Mouse (Mus musculus) ES-E14 (cell line): ENCODE data around the gene Tbc1d17. TPM values are rescaled to one million over a fixed set of nuclear protein-coding genes. Genes with fewer than 3 reads are reported as not detected.
A peak's percentile ranks its signal among the peaks of the same experiment; 100 is the strongest.

Experiments
- DNase-seq: peaks from one replicate; pipeline ENCODE4 v3.0.0-alpha.2; 2013; ENCODE audit warnings: low read depth, low spot score
- H3K27ac ChIP-seq: 2 replicates; pipeline ENCODE4 v1.5.1; 2012; ENCODE audit warnings: low read depth, mild to moderate bottlenecking, low read length, moderate library complexity, mixed read lengths; ENCODE audit not compliant: poor library complexity, insufficient read depth, severe bottlenecking
- H3K36me3 ChIP-seq: 2 replicates; pipeline ENCODE4 v1.6.1; 2012; ENCODE audit warnings: mild to moderate bottlenecking, low read length, moderate library complexity, mixed read lengths; ENCODE audit not compliant: control insufficient read depth, poor library complexity, insufficient read depth, severe bottlenecking
- H3K4me1 ChIP-seq, 2 experiments: fragments of 150-350 bp in 1 of 2; sonication (generic) in 1 of 2; 2 replicates each; pipeline ENCODE4 v1.6.1; 2012; ENCODE audit warnings: low read length in 2 of 2, mild to moderate bottlenecking in 1 of 2, mixed read lengths in 1 of 2; ENCODE audit not compliant: control insufficient read depth in 2 of 2, insufficient read depth in 2 of 2, poor library complexity in 1 of 2
- H3K4me3 ChIP-seq, 2 experiments: fragments of 150-350 bp in 1 of 2; sonication (generic) in 1 of 2; 2 replicates each; pipeline ENCODE4 v1.5.1; 2012; ENCODE audit warnings: low read length in 2 of 2, low read depth in 1 of 2, mild to moderate bottlenecking in 1 of 2, mixed read lengths in 1 of 2; ENCODE audit not compliant: insufficient read depth in 1 of 2, poor library complexity in 1 of 2, severe bottlenecking in 1 of 2
- H3K9ac ChIP-seq: 2 replicates; pipeline ENCODE4 v1.6.1; 2012; ENCODE audit warnings: low read depth, mild to moderate bottlenecking, low read length, mixed read lengths; ENCODE audit not compliant: poor library complexity, insufficient read depth, severe bottlenecking
- H3K9me3 ChIP-seq: fragments of 150-350 bp; sonication (generic); 2 replicates; pipeline ENCODE4 v1.6.1; 2012; ENCODE audit warnings: low read depth, mild to moderate bottlenecking, low read length; ENCODE audit not compliant: control insufficient read depth, insufficient read depth
- CHD2 ChIP-seq: IDR thresholded peaks from 2 replicates; pipeline ENCODE4 v1.6.1; 2014; ENCODE audit warnings: mild to moderate bottlenecking, low read depth, low read length, inconsistent platforms
- HCFC1 ChIP-seq: IDR thresholded peaks from 2 replicates; pipeline ENCODE4 v1.6.1; 2012; ENCODE audit warnings: low read length, inconsistent platforms, borderline replicate concordance; ENCODE audit not compliant: insufficient read depth
- MAFK ChIP-seq: IDR thresholded peaks from 2 replicates; pipeline ENCODE4 v1.6.1; 2014; ENCODE audit warnings: mild to moderate bottlenecking, low read depth, low read length, inconsistent platforms; ENCODE audit not compliant: insufficient read depth
- ZC3H11A ChIP-seq: IDR thresholded peaks from 2 replicates; pipeline ENCODE4 v1.6.1; 2012; ENCODE audit warnings: low read depth, mild to moderate bottlenecking, inconsistent platforms, low read length, borderline replicate concordance
- ZNF384 ChIP-seq: IDR thresholded peaks from 2 replicates; pipeline ENCODE4 v1.6.1; 2012; ENCODE audit warnings: low read depth, low read length, inconsistent platforms
- in situ Hi-C, 2 experiments: fragments of 600-800 bp; cut with MboI; formaldehyde crosslinking; loops; one replicate each; pipeline ENCODE4 v1.15.1; 2025; ENCODE audit warnings: low sequenced_read_pairs in 2 of 2, inconsistent platforms in 1 of 2; ENCODE audit not compliant: unreplicated experiment in 2 of 2
- total RNA-seq: library from RNA; depleted of rRNA; stranded (reverse); fragments of 300-350 nt; gene quantifications from 2 replicates; pipeline ENCODE4 v1.2.3, GENCODE M21; 2012

Tbc1d17 gene
- total RNA-seq, 1 experiment, result 31.5 TPM

DNA sequence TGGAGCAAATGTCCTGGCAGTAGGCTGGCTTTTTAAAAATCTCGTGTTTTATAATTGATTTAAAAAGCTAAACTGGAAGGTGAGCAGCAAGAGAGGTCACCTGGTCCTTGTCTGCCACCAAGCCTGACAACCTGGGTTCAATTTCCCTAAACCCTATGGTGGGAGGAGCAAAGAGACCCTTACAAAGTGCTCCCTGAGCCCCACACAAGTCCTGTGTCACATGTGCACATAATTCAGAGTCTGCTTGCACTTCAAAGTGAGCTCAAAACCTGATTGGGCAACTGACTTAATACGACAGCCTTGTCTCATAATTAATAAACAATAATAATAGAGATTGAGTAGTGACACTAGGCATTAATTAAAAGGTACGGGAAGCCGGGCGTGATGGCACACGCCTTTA is 21.7 kb upstream of the Tbc1d17 start:
- in situ Hi-C loops, result no loop called here
- no peak for TF ChIP-seq HCFC1
- TF ChIP-seq CHD2, result no peak
- no peak for TF ChIP-seq ZC3H11A
- no peak for TF ChIP-seq ZNF384
- no peak for TF ChIP-seq MAFK
- Histone ChIP-seq H3K4me1 (peaks cover 0 to 18% of the 10 kb centered on the region in 2 experiments; a peak in 2 of 4 replicates), H3K9me3 (no peaks in the 10 kb centered on the region), H3K36me3 (peaks cover 4% of the 10 kb centered on the region; the same call in 1 of the 2 replicates), H3K27ac (no peak overlapping the region), H3K9ac (no peak overlapping the region), H3K4me3 (0 out of 4 replicates have a peak overlapping the region, but pooled peaks of 1 of the 2 experiments have one; percentile 0)
- DNase-seq, result no peak

DNA sequence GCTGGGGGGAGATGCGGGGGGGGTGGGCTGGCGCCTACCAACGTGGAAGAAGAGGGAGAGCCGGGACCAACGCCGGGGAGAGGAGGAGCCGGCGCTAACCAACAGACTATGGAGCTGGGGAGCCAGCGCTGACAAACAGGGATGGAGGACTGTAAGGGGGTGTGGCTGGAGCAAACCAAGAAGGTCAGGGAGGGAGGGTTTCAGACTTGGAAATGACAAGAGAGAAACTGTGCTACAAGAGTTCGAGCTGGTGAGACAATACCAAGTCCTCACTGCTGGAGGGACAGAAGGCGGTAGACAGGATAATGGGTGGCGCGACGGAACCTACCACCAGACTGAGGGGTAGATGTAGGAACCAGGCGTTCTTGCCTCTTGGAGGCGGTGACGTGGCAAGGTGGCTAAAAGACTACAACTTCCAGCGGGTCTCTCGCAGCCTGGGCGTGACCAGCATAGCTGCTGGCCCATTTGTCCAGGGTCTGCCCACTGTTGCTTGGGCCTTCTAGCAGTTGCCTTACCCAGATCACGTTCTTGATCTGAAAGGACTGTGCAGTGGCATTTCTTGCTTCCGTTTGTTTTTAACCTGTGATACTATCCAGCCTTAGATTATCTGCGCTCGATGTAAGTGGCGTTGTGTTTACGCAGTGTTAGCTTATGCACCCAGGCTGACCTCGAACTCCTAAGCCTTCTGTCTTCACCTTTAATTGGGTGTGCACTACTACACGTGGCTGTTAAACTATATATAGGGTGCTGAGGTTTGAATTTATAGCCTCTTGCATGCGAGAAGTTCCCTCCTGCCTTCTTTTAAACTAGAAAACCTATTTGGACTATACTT is 21.0 kb upstream of the Tbc1d17 start, which contains the start of gene Ptov1:
Gene Ptov1 (minus strand): TSS at position 92 of the 832 bp plus-strand sequence.
- H3K27ac ChIP-seq, result peak within 1 kb of the TSS; percentile 91
- H3K4me3 ChIP-seq, result peak within 1 kb of the TSS; percentile 76 to 97
- in situ Hi-C loops, result no loop called here
- H3K36me3 ChIP-seq, result peaks cover 10% of the 10 kb centered on the region; the same call in 1 of the 2 replicates
- peak; percentile 92 for DNase-seq
- TF ChIP-seq ZNF384 (no peak), HCFC1 (peak; percentile 89)
- no peaks in the 10 kb centered on the region for H3K9me3 ChIP-seq
- H3K9ac ChIP-seq, result peak within 1 kb of the TSS; percentile 94
- peaks cover 0 to 18% of the 10 kb centered on the region in 2 experiments; a peak in 2 of 4 replicates for H3K4me1 ChIP-seq

DNA sequence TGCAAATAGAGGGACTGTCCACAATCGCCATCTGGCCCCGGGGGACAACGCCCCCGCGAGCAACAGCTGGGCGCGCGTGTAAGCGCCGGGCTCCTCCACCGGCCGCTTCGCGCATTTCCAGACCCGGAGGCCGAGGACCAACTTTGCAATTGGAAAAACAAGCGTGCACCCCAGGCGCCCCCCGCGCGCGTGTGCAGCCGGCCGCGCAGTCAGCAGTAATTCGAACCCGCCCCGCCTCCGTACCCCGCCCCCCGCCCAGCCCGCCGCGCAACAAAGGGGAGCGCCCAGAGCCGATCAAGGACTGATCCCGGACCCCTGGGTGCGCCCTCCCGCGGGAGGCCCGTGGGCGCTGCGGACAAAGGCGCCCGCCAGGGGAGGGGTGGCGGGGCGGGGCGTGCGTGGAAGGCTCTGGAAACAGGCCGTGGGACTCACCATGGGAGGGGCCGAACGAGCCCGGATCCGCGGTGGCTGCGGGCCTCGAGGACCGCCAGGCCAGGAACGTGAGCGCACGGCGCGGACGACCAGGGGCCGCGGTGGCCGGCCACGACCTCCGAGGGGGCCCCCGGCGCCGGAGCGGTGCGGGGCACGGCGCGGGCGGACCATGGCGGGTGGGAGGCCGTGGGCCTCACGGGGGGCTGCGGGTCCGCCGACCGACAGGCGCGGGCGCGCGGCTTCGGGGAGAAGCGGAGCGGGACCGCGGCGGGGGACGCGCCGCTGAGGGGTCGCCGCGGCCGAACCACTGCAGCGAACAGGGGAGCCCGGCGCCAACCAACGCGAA is 20.2 kb upstream of the Tbc1d17 start:
- peak overlapping the region; percentile 76 to 97 for H3K4me3 ChIP-seq
- H3K4me1 ChIP-seq, result peaks cover 0 to 18% of the 10 kb centered on the region in 2 experiments; a peak in 2 of 4 replicates
- no peaks in the 10 kb centered on the region for H3K9me3 ChIP-seq
- H3K9ac ChIP-seq, result peak overlapping the region; percentile 94
- DNase-seq, result no peak
- in situ Hi-C loops, result no loop called here
- peak overlapping the region; percentile 91 for H3K27ac ChIP-seq
- peaks cover 18% of the 10 kb centered on the region for H3K36me3 ChIP-seq
- TF ChIP-seq MAFK (peak; percentile 64; the same call in 1 of the 2 replicates), ZC3H11A (no peak)

DNA sequence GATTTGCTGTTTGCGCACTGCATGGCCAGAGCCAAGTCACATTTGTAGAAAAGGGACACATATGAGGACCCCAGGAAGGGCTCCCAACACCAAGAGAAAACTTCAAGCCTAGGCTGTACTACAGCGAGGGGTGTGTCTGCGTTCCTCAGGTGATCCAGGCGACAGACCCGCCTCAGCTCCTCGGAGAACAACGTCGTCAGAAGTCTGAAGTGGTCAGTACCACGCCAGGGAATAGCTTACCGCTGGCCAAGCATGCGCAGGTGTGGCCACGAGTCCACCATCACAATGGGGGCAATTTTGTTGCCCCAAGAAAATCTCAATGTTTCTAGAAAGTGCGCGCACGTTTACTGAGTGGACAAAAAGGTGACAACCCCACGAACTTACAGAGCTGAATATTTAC is 19.6 kb upstream of the Tbc1d17 start:
- H3K27ac ChIP-seq, result no peak overlapping the region
- in situ Hi-C loops, result no loop called here
- H3K9ac ChIP-seq, result 0 out of 2 replicates have a peak overlapping the region, but pooled peaks have one; percentile 94
- TF ChIP-seq CHD2 (no peak), MAFK (no peak), ZC3H11A (no peak), HCFC1 (no peak), ZNF384 (no peak)
- H3K9me3 ChIP-seq, result no peaks in the 10 kb centered on the region
- H3K36me3 ChIP-seq, result peaks cover 24% of the 10 kb centered on the region
- H3K4me3 ChIP-seq, result peak overlapping the region; percentile 76 to 97
- peaks cover 0 to 19% of the 10 kb centered on the region in 2 experiments; a peak in 2 of 4 replicates for H3K4me1 ChIP-seq
- no peak for DNase-seq
